Mouse (Mus musculus) fibroblast of lung, adult 2 months (primary cell): ENCODE results near the gene Ptpn6.
A peak's percentile ranks its signal among the peaks of the same experiment; 100 is the strongest.

Experiments
- DNase-seq: peaks from one replicate; pipeline ENCODE4 v3.0.0-alpha.2; 2011; ENCODE audit warnings: low read depth

Ptpn6 gene

GRCm38 (mm10) chr6:124729850-124730705 lies 8.4 kb downstream of the Ptpn6 start:
- DNase-seq, result no peak

- DNase-seq, result no peak
Measured at GRCm38 (mm10) chr6:124728621-124729020, 9.9 kb downstream of the Ptpn6 start.

GRCm38 (mm10) chr6:124724472-124724871 lies 14.0 kb downstream of the Ptpn6 start:
- no peak for DNase-seq

- no peak for DNase-seq
Measured at GRCm38 (mm10) chr6:124723541-124723940, 15.0 kb downstream of the Ptpn6 start.

GRCm38 (mm10) chr6:124722876-124723473 lies 15.5 kb downstream of the Ptpn6 start:
- DNase-seq, result no peak

- DNase-seq, result no peak
Measured at GRCm38 (mm10) chr6:124720904-124721303, 17.6 kb downstream of the Ptpn6 start.

- DNase-seq, result no peak
Measured at GRCm38 (mm10) chr6:124719354-124719978, 19.0 kb downstream of the Ptpn6 start.

- DNase-seq, result no peak
Measured at GRCm38 (mm10) chr6:124718703-124719102, 19.8 kb downstream of the Ptpn6 start.

GRCm38 (mm10) chr6:124717968-124718367 lies 20.5 kb downstream of the Ptpn6 start:
- no peak for DNase-seq

- DNase-seq, result no peak
Measured at GRCm38 (mm10) chr6:124716864-124717490, 21.5 kb downstream of the Ptpn6 start.

GRCm38 (mm10) chr6:124712918-124713317 lies 25.6 kb downstream of the Ptpn6 start:
- DNase-seq, result no peak

GRCm38 (mm10) chr6:124711824-124712782 lies 26.4 kb downstream of the Ptpn6 start, which contains the start of the genes Emg1 and Phb2:
Gene Emg1 (minus strand): TSS chr6:124712178.
Gene Phb2 (plus strand): TSS chr6:124712336.
- peak; percentile 94 for DNase-seq

GRCm38 (mm10) chr6:124708289-124708889 lies 30.1 kb downstream of the Ptpn6 start:
- DNase-seq, result no peak

GRCm38 (mm10) chr6:124706061-124706627 lies 32.4 kb downstream of the Ptpn6 start:
- no peak for DNase-seq

GRCm38 (mm10) chr6:124704417-124704816 lies 34.1 kb downstream of the Ptpn6 start:
- DNase-seq, result no peak

GRCm38 (mm10) chr6:124703789-124704188 lies 34.7 kb downstream of the Ptpn6 start:
- DNase-seq, result no peak

- no peak for DNase-seq
Measured at GRCm38 (mm10) chr6:124702784-124703103, 35.8 kb downstream of the Ptpn6 start.

- no peak for DNase-seq
Measured at GRCm38 (mm10) chr6:124702102-124702783, 36.3 kb downstream of the Ptpn6 start.

- DNase-seq, result no peak
Measured at GRCm38 (mm10) chr6:124701338-124701737, 37.2 kb downstream of the Ptpn6 start.
